Mouse (Mus musculus) embryonic facial prominence, embryonic 15.5 days (tissue): ENCODE measurements at regions not wholly inside any gene's neighbourhood (a gene's known extent, or its start where the extent isn't known, plus 50 kb on each side); places are given as distances from the start of the nearest gene placed in this dataset.

Experiments used
- ATAC-seq: fragments of 200-750 bp; cut with Nextera tagmentation; 2 replicates; pipeline ENCODE4 v1.8.0; 2017; ENCODE audit warnings: low read depth, moderate TSS enrichment; ENCODE audit not compliant: insufficient number of reproducible peaks, low FRiP score, low TSS enrichment
- H3K27ac ChIP-seq: fragments of 300-500 bp; sonication (generic); replicated peaks from 2 replicates; pipeline ENCODE4 v1.5.1; 2015; ENCODE audit warnings: mild to moderate bottlenecking, inconsistent platforms
- H3K27me3 ChIP-seq: fragments of 300-500 bp; sonication (generic); 2 replicates; pipeline ENCODE4 v1.6.1; 2015; ENCODE audit warnings: inconsistent platforms
- H3K36me3 ChIP-seq: fragments of 300-500 bp; sonication (generic); 2 replicates; pipeline ENCODE4 v1.6.1; 2015; ENCODE audit warnings: mild to moderate bottlenecking, inconsistent platforms
- H3K4me1 ChIP-seq: fragments of 300-500 bp; sonication (generic); 2 replicates; pipeline ENCODE4 v1.6.1; 2015; ENCODE audit warnings: inconsistent platforms
- H3K4me2 ChIP-seq: fragments of 300-500 bp; sonication (generic); replicated peaks from 2 replicates; pipeline ENCODE4 v1.6.1; 2015; ENCODE audit warnings: mild to moderate bottlenecking, inconsistent platforms
- H3K4me3 ChIP-seq: fragments of 300-500 bp; sonication (generic); replicated peaks from 2 replicates; pipeline ENCODE4 v1.5.1; 2015; ENCODE audit warnings: mild to moderate bottlenecking, inconsistent platforms
- H3K9ac ChIP-seq: fragments of 300-500 bp; sonication (generic); 2 replicates; pipeline ENCODE4 v1.6.1; 2015; ENCODE audit warnings: inconsistent platforms
- H3K9me3 ChIP-seq: fragments of 300-500 bp; sonication (generic); replicated peaks from 2 replicates; pipeline ENCODE4 v1.6.1; 2016; ENCODE audit warnings: inconsistent platforms
- WGBS: fragments of 180-500 bp; shearing (Covaris S2); methylation state at CpG from one replicate; pipeline ENCODE4 v1.1.7; 2015; 5-methylcytosine and 5-hydroxymethylcytosine counted together

- H3K27me3 ChIP-seq, result no peaks in the 10 kb centered on the region
- ATAC-seq, result peak; percentile 83
- peaks cover 39% of the 10 kb centered on the region for H3K4me1 ChIP-seq
- H3K36me3 ChIP-seq, result no peaks in the 10 kb centered on the region
- no peak overlapping the region for H3K9ac ChIP-seq
- H3K4me2 ChIP-seq, result 0 out of 2 replicates have a peak overlapping the region, but pooled peaks have one; percentile 15
- peak overlapping the region; percentile 70 for H3K27ac ChIP-seq
- no peaks in the 10 kb centered on the region for H3K9me3 ChIP-seq
- H3K4me3 ChIP-seq, result no peak overlapping the region
- WGBS, result 13% methylated on average over 4 of the region's 4 CpGs
Observed at GRCm38 (mm10) chr16:30790551-30791001, 191.1 kb downstream of the Fam43a start.

GRCm38 (mm10) chr16:30791048-30791855 lies 191.7 kb downstream of the Fam43a start:
- no peak overlapping the region for H3K4me2 ChIP-seq
- WGBS, result 71% methylated on average over 10 of the region's 10 CpGs
- no peak for ATAC-seq

GRCm38 (mm10) chr16:30792738-30793377 lies 193.3 kb downstream of the Fam43a start:
- Histone ChIP-seq H3K9ac (no peak overlapping the region), H3K4me3 (no peak overlapping the region), H3K27me3 (no peaks in the 10 kb centered on the region), H3K9me3 (no peaks in the 10 kb centered on the region), H3K4me2 (no peak overlapping the region), H3K27ac (no peak overlapping the region), H3K36me3 (no peaks in the 10 kb centered on the region), H3K4me1 (peaks cover 39% of the 10 kb centered on the region)
- ATAC-seq, result no peak
- WGBS, result 70% methylated on average over 11 of the region's 11 CpGs

More at GRCm38 (mm10) chr16:30791048-30791855, 191.7 kb downstream of the Fam43a start:
- no peaks in the 10 kb centered on the region for H3K9me3 ChIP-seq
- H3K27ac ChIP-seq, result peak overlapping the region; percentile 70
- H3K27me3 ChIP-seq, result no peaks in the 10 kb centered on the region
- no peak overlapping the region for H3K4me3 ChIP-seq
- H3K4me1 ChIP-seq, result peaks cover 39% of the 10 kb centered on the region
- H3K9ac ChIP-seq, result no peak overlapping the region
- no peaks in the 10 kb centered on the region for H3K36me3 ChIP-seq

- no peaks in the 10 kb centered on the region for H3K9me3 ChIP-seq
- no peak overlapping the region for H3K4me3 ChIP-seq
- H3K27ac ChIP-seq, result no peak overlapping the region
- no peak for ATAC-seq
- peaks cover 35% of the 10 kb centered on the region for H3K4me1 ChIP-seq
- 54% methylated on average over 9 of the region's 9 CpGs for WGBS
- no peak overlapping the region for H3K9ac ChIP-seq
- no peaks in the 10 kb centered on the region for H3K36me3 ChIP-seq
- no peaks in the 10 kb centered on the region for H3K27me3 ChIP-seq
- no peak overlapping the region for H3K4me2 ChIP-seq
Observed at GRCm38 (mm10) chr16:30793378-30793753, 193.8 kb downstream of the Fam43a start.

GRCm38 (mm10) chr16:30793856-30794255 lies 194.3 kb downstream of the Fam43a start:
- Histone ChIP-seq H3K9ac (no peak overlapping the region), H3K27ac (no peak overlapping the region), H3K36me3 (no peaks in the 10 kb centered on the region), H3K27me3 (no peaks in the 10 kb centered on the region), H3K4me3 (no peak overlapping the region), H3K4me2 (no peak overlapping the region), H3K9me3 (no peaks in the 10 kb centered on the region), H3K4me1 (peaks cover 30% of the 10 kb centered on the region)
- WGBS, result 87% methylated on average over 3 of the region's 3 CpGs
- no peak for ATAC-seq

- no peaks in the 10 kb centered on the region for H3K36me3 ChIP-seq
- H3K4me3 ChIP-seq, result no peak overlapping the region
- H3K27ac ChIP-seq, result no peak overlapping the region
- no peak for ATAC-seq
- no peaks in the 10 kb centered on the region for H3K9me3 ChIP-seq
- no peak overlapping the region for H3K4me2 ChIP-seq
- H3K4me1 ChIP-seq, result peaks cover 14% of the 10 kb centered on the region
- H3K9ac ChIP-seq, result no peak overlapping the region
- H3K27me3 ChIP-seq, result no peaks in the 10 kb centered on the region
- 75% methylated on average over 5 of the region's 5 CpGs for WGBS
Observed at GRCm38 (mm10) chr16:30795501-30795904, 196.0 kb downstream of the Fam43a start.

GRCm38 (mm10) chr16:30796103-30796502 lies 196.6 kb downstream of the Fam43a start:
- H3K4me3 ChIP-seq, result no peak overlapping the region
- no peak overlapping the region for H3K27ac ChIP-seq
- peaks cover 8% of the 10 kb centered on the region for H3K4me1 ChIP-seq
- no peak for ATAC-seq
- H3K27me3 ChIP-seq, result no peaks in the 10 kb centered on the region
- WGBS, result 94% methylated on average over 6 of the region's 6 CpGs
- no peaks in the 10 kb centered on the region for H3K9me3 ChIP-seq
- no peak overlapping the region for H3K4me2 ChIP-seq
- no peaks in the 10 kb centered on the region for H3K36me3 ChIP-seq
- no peak overlapping the region for H3K9ac ChIP-seq

GRCm38 (mm10) chr16:30797006-30797405 lies 197.5 kb downstream of the Fam43a start:
- Histone ChIP-seq H3K27me3 (no peaks in the 10 kb centered on the region), H3K4me2 (no peak overlapping the region), H3K36me3 (no peaks in the 10 kb centered on the region), H3K9me3 (no peaks in the 10 kb centered on the region), H3K27ac (no peak overlapping the region), H3K4me1 (no peaks in the 10 kb centered on the region), H3K4me3 (no peak overlapping the region), H3K9ac (no peak overlapping the region)
- ATAC-seq, result no peak
- WGBS, result 94% methylated on average over 3 of the region's 3 CpGs

GRCm38 (mm10) chr16:30797973-30798471 lies 198.5 kb downstream of the Fam43a start:
- no peaks in the 10 kb centered on the region for H3K9me3 ChIP-seq
- H3K36me3 ChIP-seq, result no peaks in the 10 kb centered on the region
- WGBS, result 60% methylated on average over 7 of the region's 7 CpGs
- H3K27ac ChIP-seq, result no peak overlapping the region
- no peak overlapping the region for H3K4me3 ChIP-seq
- H3K27me3 ChIP-seq, result no peaks in the 10 kb centered on the region
- ATAC-seq, result no peak
- H3K4me1 ChIP-seq, result no peaks in the 10 kb centered on the region
- H3K4me2 ChIP-seq, result no peak overlapping the region
- no peak overlapping the region for H3K9ac ChIP-seq

GRCm38 (mm10) chr16:30798536-30798935 lies 199.0 kb downstream of the Fam43a start:
- Histone ChIP-seq H3K4me2 (no peak overlapping the region), H3K4me1 (no peaks in the 10 kb centered on the region), H3K27ac (no peak overlapping the region), H3K9me3 (no peaks in the 10 kb centered on the region), H3K27me3 (no peaks in the 10 kb centered on the region), H3K36me3 (no peaks in the 10 kb centered on the region), H3K4me3 (no peak overlapping the region), H3K9ac (no peak overlapping the region)
- 82% methylated on average over 1 of the region's 1 CpGs for WGBS
- no peak for ATAC-seq

GRCm38 (mm10) chr16:30799699-30800483 lies 200.4 kb downstream of the Fam43a start:
- H3K9me3 ChIP-seq, result no peaks in the 10 kb centered on the region
- H3K4me2 ChIP-seq, result no peak overlapping the region
- H3K36me3 ChIP-seq, result no peaks in the 10 kb centered on the region
- no peak overlapping the region for H3K9ac ChIP-seq
- no peaks in the 10 kb centered on the region; the same call in 1 of the 2 replicates for H3K4me1 ChIP-seq
- no peak for ATAC-seq
- no peak overlapping the region for H3K4me3 ChIP-seq
- H3K27ac ChIP-seq, result no peak overlapping the region
- WGBS, result 58% methylated on average over 12 of the region's 12 CpGs
- no peaks in the 10 kb centered on the region for H3K27me3 ChIP-seq
